Mouse (Mus musculus) lung, embryonic 14.5 days (tissue): Measurements from ENCODE around the gene Gm5431. TPM values are rescaled to one million over a fixed set of nuclear protein-coding genes. Genes with fewer than 3 reads are reported as not detected.
"Not testable (repeated sequence)": the region's sequence is repeated elsewhere in the genome, so short reads cannot be mapped to it uniquely, and the experiment has no call there.

Experiments used
- ATAC-seq: fragments of 200-750 bp; cut with Nextera tagmentation; 2 replicates; pipeline ENCODE4 v1.8.0; 2017; ENCODE audit warnings: mild to moderate bottlenecking, moderate TSS enrichment, moderate library complexity; ENCODE audit not compliant: insufficient read depth
- DNase-seq: peaks from one replicate; pipeline ENCODE4 v3.0.0-alpha.2; 2015
- H3K27ac ChIP-seq: fragments of 300-500 bp; sonication (generic); 2 replicates; pipeline ENCODE4 v1.5.1; 2014; ENCODE audit warnings: low read depth, mild to moderate bottlenecking, moderate library complexity
- H3K27me3 ChIP-seq: fragments of 300-500 bp; sonication (generic); 2 replicates; pipeline ENCODE4 v1.6.1; 2014; ENCODE audit warnings: low read length, control low read depth; ENCODE audit not compliant: insufficient read depth
- H3K36me3 ChIP-seq: fragments of 300-500 bp; sonication (generic); 2 replicates; pipeline ENCODE4 v1.6.1; 2014; ENCODE audit warnings: control low read depth; ENCODE audit not compliant: insufficient read depth
- H3K4me1 ChIP-seq: fragments of 300-500 bp; sonication (generic); 2 replicates; pipeline ENCODE4 v1.6.1; 2014; ENCODE audit warnings: antibody characterized with exemption, control low read depth; ENCODE audit not compliant: insufficient read depth
- H3K4me2 ChIP-seq: fragments of 300-500 bp; sonication (generic); 2 replicates; pipeline ENCODE4 v1.6.1; 2014; ENCODE audit warnings: mild to moderate bottlenecking
- H3K4me3 ChIP-seq: fragments of 300-500 bp; sonication (generic); 2 replicates; pipeline ENCODE4 v1.5.1; 2014; ENCODE audit warnings: low read depth, low read length
- H3K9ac ChIP-seq: fragments of 300-500 bp; sonication (generic); 2 replicates; pipeline ENCODE4 v1.6.1; 2014
- H3K9me3 ChIP-seq: fragments of 300-500 bp; sonication (generic); 2 replicates; pipeline ENCODE4 v1.6.1; 2016; ENCODE audit warnings: low read depth, low read length, control low read depth
- CTCF ChIP-seq: IDR thresholded peaks from 2 replicates; pipeline ENCODE4 v1.5.1; 2016; ENCODE audit warnings: antibody characterized with exemption, low read depth
- WGBS: fragments of 180-500 bp; shearing (Covaris S2); extraction: QIAGEN DNeasy Blood & Tissue Kit; methylation state at CpG from one replicate; pipeline ENCODE4 v1.1.7; 2014; 5-methylcytosine and 5-hydroxymethylcytosine counted together
- polyA plus RNA-seq: library from polyadenylated mRNA; unstranded; fragments of >200 nt; fragmentation: Nextera tagmentation; extraction: Ambion mirVana; gene quantifications from 2 replicates; pipeline ENCODE4 v1.2.1, GENCODE M21; 2014

Gene Gm5431
- polyA plus RNA-seq, 1 experiment from 2014 or later: 0.17 TPM

GRCm38 (mm10) chr11:48918380-48918779 is 16.4 kb upstream of the Gm5431 start:
- H3K36me3 ChIP-seq: no peaks in the 10 kb centered on the region
- H3K4me3 ChIP-seq: no peak overlapping the region
- no peaks in the 10 kb centered on the region for H3K27me3 ChIP-seq
- H3K9ac ChIP-seq: no peak overlapping the region
- no peak overlapping the region for H3K4me2 ChIP-seq
- ATAC-seq (no peak), DNase-seq (no peak)
- no peak overlapping the region for H3K27ac ChIP-seq
- H3K9me3 ChIP-seq: no peaks in the 10 kb centered on the region
- H3K4me1 ChIP-seq: no peaks in the 10 kb centered on the region
- WGBS: 68% methylated on average over 3 of the region's 3 CpGs
- TF ChIP-seq CTCF: no peak

- whole genome bisulfite sequencing: 86% methylated on average over 1 of the region's 1 CpGs
- H3K4me2 ChIP-seq: no peak overlapping the region
- H3K27ac ChIP-seq: no peak overlapping the region
- no peaks in the 10 kb centered on the region for H3K4me1 ChIP-seq
- H3K9ac ChIP-seq: no peak overlapping the region
- no peaks in the 10 kb centered on the region for H3K36me3 ChIP-seq
- ATAC-seq (no peak), DNase-seq (no peak)
- H3K4me3 ChIP-seq: no peak overlapping the region
- no peak for TF ChIP-seq CTCF
- H3K9me3 ChIP-seq: no peaks in the 10 kb centered on the region
- H3K27me3 ChIP-seq: no peaks in the 10 kb centered on the region
Observed at GRCm38 (mm10) chr11:48913611-48914010, 11.6 kb upstream of the Gm5431 start.

- ATAC-seq: no peak
- Histone ChIP-seq H3K27ac (no peak overlapping the region), H3K9me3 (no peaks in the 10 kb centered on the region), H3K27me3 (no peaks in the 10 kb centered on the region), H3K4me2 (no peak overlapping the region), H3K9ac (no peak overlapping the region), H3K4me1 (no peaks in the 10 kb centered on the region), H3K36me3 (no peaks in the 10 kb centered on the region), H3K4me3 (no peak overlapping the region)
- TF ChIP-seq CTCF: no peak
- no peak for DNase-seq
- 42% methylated on average over 1 of the region's 1 CpGs for WGBS
Observed at GRCm38 (mm10) chr11:48908459-48908858, 6.4 kb upstream of the Gm5431 start.

GRCm38 (mm10) chr11:48901567-48901930 is 465 bp downstream of the Gm5431 start:
- not testable (repeated sequence) for H3K9me3 ChIP-seq, H3K4me2 ChIP-seq, DNase-seq, H3K4me1 ChIP-seq, H3K27me3 ChIP-seq, ATAC-seq, H3K4me3 ChIP-seq, H3K36me3 ChIP-seq, H3K27ac ChIP-seq, H3K9ac ChIP-seq
- WGBS: 83% methylated on average over 1 of the region's 1 CpGs

- H3K4me1 ChIP-seq, H3K4me3 ChIP-seq, H3K27me3 ChIP-seq, ATAC-seq, H3K9me3 ChIP-seq, H3K36me3 ChIP-seq, H3K9ac ChIP-seq, DNase-seq, H3K27ac ChIP-seq, H3K4me2 ChIP-seq: not testable (repeated sequence)
- 66% methylated on average over 6 of the region's 6 CpGs for WGBS
Observed at GRCm38 (mm10) chr11:48900654-48901566, 1.1 kb downstream of the Gm5431 start.

GRCm38 (mm10) chr11:48898812-48899431 is 3.1 kb downstream of the Gm5431 start:
- Histone ChIP-seq H3K9ac (no peak overlapping the region), H3K27me3 (no peaks in the 10 kb centered on the region), H3K27ac (no peak overlapping the region), H3K4me3 (no peak overlapping the region), H3K4me1 (no peaks in the 10 kb centered on the region), H3K9me3 (no peaks in the 10 kb centered on the region), H3K4me2 (no peak overlapping the region), H3K36me3 (no peaks in the 10 kb centered on the region)
- 64% methylated on average over 2 of the region's 2 CpGs for WGBS
- no peak for ATAC-seq
- no peak for DNase-seq
- TF ChIP-seq CTCF: no peak

- DNase-seq (no peak), ATAC-seq (no peak)
- WGBS: 93% methylated on average over 1 of the region's 1 CpGs
- no peak overlapping the region for H3K4me3 ChIP-seq
- no peaks in the 10 kb centered on the region for H3K36me3 ChIP-seq
- H3K27ac ChIP-seq: no peak overlapping the region
- H3K27me3 ChIP-seq: no peaks in the 10 kb centered on the region
- TF ChIP-seq CTCF: no peak
- 0 out of 2 replicates have a peak, but pooled peaks cover 4% of the 10 kb centered on the region for H3K4me1 ChIP-seq
- H3K4me2 ChIP-seq: no peak overlapping the region
- no peak overlapping the region for H3K9ac ChIP-seq
- no peaks in the 10 kb centered on the region for H3K9me3 ChIP-seq
Observed at GRCm38 (mm10) chr11:48876680-48877079, 25.3 kb downstream of the Gm5431 start.

GRCm38 (mm10) chr11:48875343-48875837 is 26.6 kb downstream of the Gm5431 start:
- H3K4me2 ChIP-seq, H3K9me3 ChIP-seq, H3K27me3 ChIP-seq, ATAC-seq, H3K27ac ChIP-seq, DNase-seq, H3K9ac ChIP-seq, H3K4me3 ChIP-seq, H3K4me1 ChIP-seq, H3K36me3 ChIP-seq: not testable (repeated sequence)
- WGBS: 83% methylated on average over 1 of the region's 1 CpGs
